In genomic region chr13:33965056-33966024, GRCm38 (mm10) we compare ENCODE assay signal across 8 mouse cellular contexts. TPM values are rescaled to one million over a fixed set of nuclear protein-coding genes. Genes with fewer than 3 reads are reported as not detected.
A peak's percentile ranks its signal among the peaks of the same experiment; 100 is the strongest.
DNase-seq lines count a peak whose midpoint lies in the region; ATAC-seq lines count a peak whose summit lies in the region.

No protein-coding gene starts in this region.

- WGBS in heart, embryonic 16.5 days = 8% methylated on average over 14 of the region's 14 CpGs
- WGBS in liver, embryonic 12.5 days (ENCODE audit: insufficient replicate concordance) = 9% methylated on average over 14 of the region's 14 CpGs
- 27% methylated on average over 14 of the region's 14 CpGs for WGBS in neural tube, embryonic 12.5 days

- H3K27ac ChIP-seq in heart, embryonic 16.5 days (ENCODE audit: low read length) = peak overlapping the region; percentile 99
- peak overlapping the region; percentile 85 for H3K27ac ChIP-seq in liver, embryonic 12.5 days
- H3K27ac ChIP-seq in neural tube, embryonic 12.5 days = 0 out of 2 replicates have a peak overlapping the region, but pooled peaks have one; percentile 62

- H3K4me2 ChIP-seq in heart, embryonic 16.5 days (ENCODE audit: low read depth, low read length) = peak overlapping the region; percentile 67
- peak overlapping the region; percentile 79 for H3K4me2 ChIP-seq in liver, embryonic 12.5 days
- peak overlapping the region; percentile 75 for H3K4me2 ChIP-seq in neural tube, embryonic 12.5 days (replicated peaks)

- peak; percentile 63 for ATAC-seq in heart, embryonic 16.5 days (replicated peaks; ENCODE audit: extremely low read depth, insufficient read depth, low FRiP score)
- peak; percentile 82 for ATAC-seq in liver, embryonic 12.5 days
- ATAC-seq in neural tube, embryonic 12.5 days (ENCODE audit: low FRiP score, low read depth) = peak; percentile 34

- H3K9ac ChIP-seq in heart, embryonic 16.5 days (ENCODE audit: low read length) = peak overlapping the region; percentile 82
- peak overlapping the region; percentile 71 for H3K9ac ChIP-seq in liver, embryonic 12.5 days
- peak overlapping the region; percentile 68 for H3K9ac ChIP-seq in neural tube, embryonic 12.5 days

- peak overlapping the region; percentile 68 for H3K4me3 ChIP-seq in heart, embryonic 16.5 days (ENCODE audit: low read length)
- peak overlapping the region; percentile 67 for H3K4me3 ChIP-seq in liver, embryonic 12.5 days
- H3K4me3 ChIP-seq in neural tube, embryonic 12.5 days = peak overlapping the region; percentile 50

- no peaks in the 10 kb centered on the region for H3K9me3 ChIP-seq in heart, embryonic 16.5 days (replicated peaks; ENCODE audit: control insufficient read depth, low read length)
- H3K9me3 ChIP-seq in liver, embryonic 12.5 days (replicated peaks) = no peaks in the 10 kb centered on the region
- no peaks in the 10 kb centered on the region for H3K9me3 ChIP-seq in neural tube, embryonic 12.5 days

- DNase-seq in lung, adult 18-20 months = peak; percentile 11 to 38
- DNase-seq in lung, postnatal 25 days (ENCODE audit: low spot score) = no peak
- peak; percentile 55 for DNase-seq in c-Kit-positive CD71-positive TER-119-negative erythroid progenitor cells, embryonic 14.5 days (ENCODE audit: low read depth)
- DNase-seq in frontal cortex, postnatal 25 days (ENCODE audit: low spot score in 2 of 2) = no peak
- DNase-seq in frontal cortex, postnatal 10 days (ENCODE audit: low spot score in 2 of 2) = no peak

- no peaks in the 10 kb centered on the region for H3K36me3 ChIP-seq in heart, embryonic 16.5 days (ENCODE audit: control insufficient read depth, insufficient read depth)
- H3K36me3 ChIP-seq in liver, embryonic 12.5 days = 0 out of 2 replicates have a peak, but pooled peaks cover 3% of the 10 kb centered on the region
- no peaks in the 10 kb centered on the region for H3K36me3 ChIP-seq in neural tube, embryonic 12.5 days

- H3K4me1 ChIP-seq in heart, embryonic 16.5 days (ENCODE audit: control insufficient read depth, insufficient read depth, low read length) = peaks cover 11% of the 10 kb centered on the region
- H3K4me1 ChIP-seq in liver, embryonic 12.5 days = peaks cover 28% of the 10 kb centered on the region
- no peaks in the 10 kb centered on the region for H3K4me1 ChIP-seq in neural tube, embryonic 12.5 days

- no peaks in the 10 kb centered on the region for H3K27me3 ChIP-seq in heart, embryonic 16.5 days (ENCODE audit: control insufficient read depth, insufficient read depth, low read length)
- no peaks in the 10 kb centered on the region for H3K27me3 ChIP-seq in liver, embryonic 12.5 days (replicated peaks)
- H3K27me3 ChIP-seq in neural tube, embryonic 12.5 days (replicated peaks) = no peaks in the 10 kb centered on the region

RNA-seq across cellular contexts. Expression of gene Nqo2, which starts 0.9 kb away (rescaled TPM):
- 27.6 and 28.9 TPM in 2 replicates for polyA plus RNA-seq in heart, embryonic 16.5 days (2015; fragmentation: Nextera tagmentation; extraction: Ambion mirVana)
- polyA plus RNA-seq in liver, embryonic 12.5 days (2016; fragmentation: Nextera tagmentation; extraction: Ambion mirVana) = 24.5 and 25.8 TPM in 2 replicates
- 13.9 and 18.9 TPM in 2 replicates for polyA plus RNA-seq in neural tube, embryonic 12.5 days (2016; fragmentation: Nextera tagmentation; extraction: Ambion mirVana)

RNA-seq across cellular contexts. Expression of gene Ripk1, which starts 36.8 kb away (rescaled TPM):
- polyA plus RNA-seq in heart, embryonic 16.5 days (2015; fragmentation: Nextera tagmentation; extraction: Ambion mirVana) = 10.0 and 10.9 TPM in 2 replicates
- 19.6 and 20.2 TPM in 2 replicates for polyA plus RNA-seq in liver, embryonic 12.5 days (2016; fragmentation: Nextera tagmentation; extraction: Ambion mirVana)
- 8.7 and 10.4 TPM in 2 replicates for polyA plus RNA-seq in neural tube, embryonic 12.5 days (2016; fragmentation: Nextera tagmentation; extraction: Ambion mirVana)

RNA-seq across cellular contexts. Expression of gene Serpinb6a, which starts 37.3 kb away (rescaled TPM):
- 63.6 and 65.8 TPM in 2 replicates for polyA plus RNA-seq in heart, embryonic 16.5 days (2015; fragmentation: Nextera tagmentation; extraction: Ambion mirVana)
- 12.7 and 12.9 TPM in 2 replicates for polyA plus RNA-seq in liver, embryonic 12.5 days (2016; fragmentation: Nextera tagmentation; extraction: Ambion mirVana)
- 36.3 and 38.8 TPM in 2 replicates for polyA plus RNA-seq in neural tube, embryonic 12.5 days (2016; fragmentation: Nextera tagmentation; extraction: Ambion mirVana)

RNA-seq across cellular contexts. Expression of gene Serpinb6c, which starts 59.8 kb away (rescaled TPM):
- polyA plus RNA-seq in heart, embryonic 16.5 days (2015; fragmentation: Nextera tagmentation; extraction: Ambion mirVana) = 0.15 and 0.33 TPM in 2 replicates
- not detected in 2 replicates for polyA plus RNA-seq in liver, embryonic 12.5 days (2016; fragmentation: Nextera tagmentation; extraction: Ambion mirVana)
- polyA plus RNA-seq in neural tube, embryonic 12.5 days (2016; fragmentation: Nextera tagmentation; extraction: Ambion mirVana) = 0.29 TPM in 2 replicates

Comparison
In these comparisons a context has a peak if more than half of its experiments do, and no peak if none do; other contexts are left out.
1. DNase-seq: peak in lung, adult 18-20 months (2 of 2) and c-Kit-positive CD71-positive TER-119-negative erythroid progenitor cells, embryonic 14.5 days (single experiment); none in lung, postnatal 25 days (single experiment), frontal cortex, postnatal 25 days (0 of 2) and frontal cortex, postnatal 10 days (0 of 2).
2. Peak in every context shown above with its lines, with median percentiles within 50 percentile points of each other: ATAC-seq, H3K27ac ChIP-seq, H3K4me2 ChIP-seq, H3K4me3 ChIP-seq and H3K9ac ChIP-seq.